Mouse (Mus musculus): Measurements from ENCODE around the gene 1700029F12Rik.

1700029F12Rik gene

GRCm38 (mm10) chr13:97021906-97022305 lies 12.3 kb downstream of the 1700029F12Rik start:
- DNase-seq (ENCODE audit: low spot score) = no peak

- DNase-seq (ENCODE audit: low spot score) = no peak
Measured at GRCm38 (mm10) chr13:97020122-97020521, 14.0 kb downstream of the 1700029F12Rik start.

- no peak for DNase-seq (ENCODE audit: low spot score)
Measured at GRCm38 (mm10) chr13:97017711-97018110, 16.5 kb downstream of the 1700029F12Rik start.

- DNase-seq (ENCODE audit: low spot score) = no peak
Measured at GRCm38 (mm10) chr13:97014366-97014765, 19.8 kb downstream of the 1700029F12Rik start.

GRCm38 (mm10) chr13:97008266-97009153 lies 25.7 kb downstream of the 1700029F12Rik start:
- DNase-seq (ENCODE audit: low spot score) = peak; percentile 41

GRCm38 (mm10) chr13:97007501-97008265 lies 26.5 kb downstream of the 1700029F12Rik start:
- no peak for DNase-seq (ENCODE audit: low spot score)

GRCm38 (mm10) chr13:97006784-97007183 lies 27.4 kb downstream of the 1700029F12Rik start:
- DNase-seq (ENCODE audit: low spot score) = no peak

GRCm38 (mm10) chr13:96997080-96997479 lies 37.1 kb downstream of the 1700029F12Rik start:
- no peak for DNase-seq (ENCODE audit: low spot score)

- no peak for DNase-seq (ENCODE audit: low spot score)
Measured at GRCm38 (mm10) chr13:96995243-96995642, 38.9 kb downstream of the 1700029F12Rik start.

GRCm38 (mm10) chr13:96993291-96993989 lies 40.7 kb downstream of the 1700029F12Rik start:
- no peak for DNase-seq (ENCODE audit: low spot score)

- DNase-seq (ENCODE audit: low spot score) = no peak
Measured at GRCm38 (mm10) chr13:96990561-96991265, 43.4 kb downstream of the 1700029F12Rik start.

GRCm38 (mm10) chr13:96990045-96990444 lies 44.1 kb downstream of the 1700029F12Rik start:
- no peak for DNase-seq (ENCODE audit: low spot score)

- DNase-seq (ENCODE audit: low spot score) = no peak
Measured at GRCm38 (mm10) chr13:96989129-96989528, 45.0 kb downstream of the 1700029F12Rik start.

- DNase-seq (ENCODE audit: low spot score) = no peak
Measured at GRCm38 (mm10) chr13:96985599-96986275, 48.4 kb downstream of the 1700029F12Rik start.

- no peak for DNase-seq (ENCODE audit: low spot score)
Measured at GRCm38 (mm10) chr13:96984688-96985087, 49.5 kb downstream of the 1700029F12Rik start.

GRCm38 (mm10) chr13:96983251-96984126 lies 50.7 kb downstream of the 1700029F12Rik start:
- no peak for DNase-seq (ENCODE audit: low spot score)

- no peak for DNase-seq (ENCODE audit: low spot score)
Measured at GRCm38 (mm10) chr13:96980561-96980960, 53.6 kb downstream of the 1700029F12Rik start.

- DNase-seq (ENCODE audit: low spot score) = no peak
Measured at GRCm38 (mm10) chr13:96976986-96977595, 57.1 kb downstream of the 1700029F12Rik start.

- DNase-seq (ENCODE audit: low spot score) = no peak
Measured at GRCm38 (mm10) chr13:96973318-96973717, 60.8 kb downstream of the 1700029F12Rik start.
